ENCODE assay signal across 7 mouse cellular contexts in the genomic region with DNA sequence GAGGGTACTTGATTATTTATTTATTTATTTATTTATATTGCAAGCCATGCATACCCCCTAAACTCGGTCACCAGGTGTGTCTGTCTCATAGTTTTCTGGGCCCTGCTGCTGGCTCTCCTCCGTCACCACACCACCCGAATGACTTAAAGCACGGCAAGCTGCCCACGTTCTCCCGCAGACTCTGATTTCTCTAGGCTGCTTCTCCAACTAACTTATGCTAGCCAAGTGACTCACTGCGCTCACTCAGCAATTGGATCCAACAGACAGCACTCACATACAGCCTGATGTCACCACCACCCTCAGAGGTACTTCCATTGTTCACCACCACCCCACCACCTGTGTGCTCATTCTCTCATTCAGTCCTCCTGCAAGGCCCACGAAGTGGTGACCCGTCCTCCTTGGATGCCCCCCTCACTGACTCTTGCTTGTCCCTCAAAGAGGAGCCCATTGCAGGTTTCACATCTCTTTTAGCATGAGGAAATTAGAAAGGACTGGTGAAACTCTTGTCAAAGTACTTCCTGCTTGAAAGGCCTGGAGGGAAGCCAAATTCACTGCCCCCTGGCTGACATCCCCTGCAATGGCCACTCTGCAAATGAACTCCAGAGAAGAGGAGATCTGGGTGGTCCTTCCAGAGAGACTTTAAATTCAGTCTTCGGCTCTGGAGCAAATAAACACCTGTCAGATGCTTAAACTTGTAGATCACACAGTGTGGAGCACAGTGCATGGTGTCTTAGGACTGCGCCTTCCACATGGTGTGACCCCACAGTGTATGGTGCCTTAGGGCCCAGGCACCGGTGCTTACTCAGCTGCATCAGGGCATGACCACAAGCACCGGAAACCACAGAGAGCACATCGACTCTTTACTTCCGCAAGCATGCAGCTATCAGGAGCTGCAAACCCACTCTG.
DNase-seq lines count a peak whose midpoint lies in the region; ATAC-seq and TF ChIP-seq lines count a peak whose summit lies in the region.

No protein-coding gene starts in this region.

- no peak overlapping the region for H3K4me3 ChIP-seq in lung, adult 2 months (replicated peaks; ENCODE audit: extremely low read depth, low read depth, low read length)
- H3K4me3 ChIP-seq in bone marrow macrophage, adult 2 months (ENCODE audit: insufficient read depth, low read length): peak overlapping the region; percentile 36
- H3K4me3 ChIP-seq in thymus, adult 2 months (ENCODE audit: control insufficient read depth, insufficient read depth, low read length): no peak overlapping the region

- peak; percentile 83 for ATAC-seq in monocyte, adult 5-6 weeks (replicated peaks; ENCODE audit: insufficient number of reproducible peaks, low FRiP score, low TSS enrichment, poor library complexity, severe bottlenecking)

- no peaks in the 10 kb centered on the region for H3K36me3 ChIP-seq in thymus, adult 2 months (ENCODE audit: control insufficient read depth, insufficient read depth, low read length)

- DNase-seq in lung, adult 18-20 months: peak; percentile 41 to 53
- no peak for DNase-seq in lung, adult 2 months
- peak; percentile 32 to 62 for DNase-seq in heart, postnatal 10 days
- DNase-seq in left cerebral cortex, postnatal 4 days: peak; percentile 52
- peak; percentile 78 for DNase-seq in thymus, adult 2 months

- WGBS in lung, adult 2 months: 67% methylated on average over 15 of the region's 15 CpGs
- WGBS in thymus, adult 2 months: 53% methylated on average over 15 of the region's 15 CpGs

- H3K27ac ChIP-seq in bone marrow macrophage, adult 2 months (ENCODE audit: insufficient read depth, low read depth, low read length): peak overlapping the region; percentile 96
- no peak overlapping the region for H3K27ac ChIP-seq in thymus, adult 2 months (ENCODE audit: control insufficient read depth, insufficient read depth, low read length)

- TF ChIP-seq POLR2A in lung, adult 2 months (IDR thresholded peaks at IDR 0.05; ENCODE audit: borderline replicate concordance, extremely low read depth, low read depth, low read length): no peak
- no peak for TF ChIP-seq POLR2A in bone marrow macrophage, adult 2 months (IDR thresholded peaks at IDR 0.05; ENCODE audit: borderline replicate concordance, low read depth, low read length)
- no peak for TF ChIP-seq POLR2A in thymus, adult 2 months (IDR thresholded peaks at IDR 0.05; ENCODE audit: control insufficient read depth, extremely low read depth, insufficient read depth, low read length, poor library complexity)

- no peak for TF ChIP-seq CTCF in lung, adult 2 months (IDR thresholded peaks at IDR 0.05; ENCODE audit: insufficient read depth, low read length)
- TF ChIP-seq CTCF in bone marrow macrophage, adult 2 months (IDR thresholded peaks at IDR 0.05; ENCODE audit: low read depth, low read length): no peak
- no peak for TF ChIP-seq CTCF in thymus, adult 2 months (IDR thresholded peaks at IDR 0.05; ENCODE audit: borderline replicate concordance, control insufficient read depth, extremely low read depth, insufficient read depth, low read length, poor library complexity)

- no peaks in the 10 kb centered on the region for H3K27me3 ChIP-seq in thymus, adult 2 months (ENCODE audit: control insufficient read depth, insufficient read depth, low read length)

- intact Hi-C loops in heart, postnatal 10 days (cut with DNase I): no loop called here
- intact Hi-C loops in left cerebral cortex, postnatal 4 days (cut with DNase I): loop anchor here (10.0 kb wide), 1 partner anchor 256 kb away; no protein-coding TSS in a partner anchor

- peaks cover 5% of the 10 kb centered on the region for H3K4me1 ChIP-seq in lung, adult 2 months (ENCODE audit: control insufficient read depth, insufficient read depth, low read length)
- peaks cover 56% of the 10 kb centered on the region for H3K4me1 ChIP-seq in bone marrow macrophage, adult 2 months (ENCODE audit: control insufficient read depth, insufficient read depth, low read length)
- H3K4me1 ChIP-seq in thymus, adult 2 months (replicated peaks; ENCODE audit: control insufficient read depth, insufficient read depth, low read length): peaks cover 18% of the 10 kb centered on the region
